Mouse (Mus musculus) hematopoietic stem cell, adult 5-6 weeks (primary cell): ENCODE data around the gene Rims4. TPM values are rescaled to one million over a fixed set of nuclear protein-coding genes. Genes with fewer than 3 reads are reported as not detected.

Experiments used
- ATAC-seq, 2 experiments: fragments of 125-278 bp in 1 of 2; replicated peaks in 1 of 2; 2 replicates each; pipeline ENCODE4 v1.8.0; 2016 to 2017; ENCODE audit warnings: inconsistent platforms in 2 of 2, mild to moderate bottlenecking in 2 of 2, moderate number of reproducible peaks in 2 of 2, low read depth in 1 of 2, moderate TSS enrichment in 1 of 2; ENCODE audit not compliant: low FRiP score in 2 of 2, poor library complexity in 2 of 2, severe bottlenecking in 2 of 2, insufficient read depth in 1 of 2, low TSS enrichment in 1 of 2
- total RNA-seq: library from RNA; stranded (forward); fragments of 172-1452, 232-1000 nt; gene quantifications from 2 replicates; pipeline ENCODE4 v1.2.3, GENCODE M21; 2017

Rims4 gene
- total RNA-seq, 1 experiment from 2014 or later = not detected

GRCm38 (mm10) chr2:163882859-163883652, 35.4 kb downstream of the Rims4 start:
- no peak for ATAC-seq

GRCm38 (mm10) chr2:163880891-163881290, 37.6 kb downstream of the Rims4 start:
- no peak for ATAC-seq

GRCm38 (mm10) chr2:163876830-163877498, 41.5 kb downstream of the Rims4 start:
- no peak for ATAC-seq

GRCm38 (mm10) chr2:163875484-163875883, 43.0 kb downstream of the Rims4 start:
- ATAC-seq = no peak

- ATAC-seq = no peak
Observed at GRCm38 (mm10) chr2:163874877-163875276, 43.6 kb downstream of the Rims4 start.

- no peak for ATAC-seq
Observed at GRCm38 (mm10) chr2:163871906-163872305, 46.6 kb downstream of the Rims4 start.

- no peak for ATAC-seq
Observed at GRCm38 (mm10) chr2:163871266-163871665, 47.2 kb downstream of the Rims4 start.

- ATAC-seq = no peak
Observed at GRCm38 (mm10) chr2:163869783-163870182, 48.7 kb downstream of the Rims4 start.

GRCm38 (mm10) chr2:163866061-163866460, 52.4 kb downstream of the Rims4 start:
- no peak for ATAC-seq

GRCm38 (mm10) chr2:163865311-163865710, 53.2 kb downstream of the Rims4 start:
- no peak for ATAC-seq

- peak in 1 of 2 experiments; percentile 40; a peak in 2 of 4 replicates for ATAC-seq
Observed at GRCm38 (mm10) chr2:163858254-163858947, 60.1 kb downstream of the Rims4 start.

GRCm38 (mm10) chr2:163857233-163857632, 61.2 kb downstream of the Rims4 start:
- no peak for ATAC-seq

GRCm38 (mm10) chr2:163853461-163853901, 65.0 kb downstream of the Rims4 start, which contains the start of gene Kcnk15:
Kcnk15 (plus strand) TSS chr2:163853651.
- peak in 1 of 2 experiments; percentile 6; a peak in 1 of 4 replicates for ATAC-seq

- no peak for ATAC-seq
Observed at GRCm38 (mm10) chr2:163842043-163842442, 76.4 kb downstream of the Rims4 start.

- ATAC-seq = no peak
Observed at GRCm38 (mm10) chr2:163839519-163839918, 79.0 kb downstream of the Rims4 start.

GRCm38 (mm10) chr2:163838043-163838442, 80.4 kb downstream of the Rims4 start:
- ATAC-seq = peak; percentile 95 to 99

- no peak for ATAC-seq
Observed at GRCm38 (mm10) chr2:163831163-163831562, 87.3 kb downstream of the Rims4 start.

- 0 out of 4 replicates have a peak, but pooled peaks of 1 of the 2 experiments have one; percentile 8 for ATAC-seq
Observed at GRCm38 (mm10) chr2:163826494-163826893, 92.0 kb downstream of the Rims4 start.
